Mouse (Mus musculus) bone marrow macrophage, adult 2 months (primary cell): ENCODE data around the gene Slu7. TPM values are rescaled to one million over a fixed set of nuclear protein-coding genes. Genes with fewer than 3 reads are reported as not detected.

ENCODE experiments used
- H3K27ac ChIP-seq: 2 replicates; pipeline ENCODE4 v1.5.1; 2012; ENCODE audit warnings: low read depth, low read length; ENCODE audit not compliant: insufficient read depth
- H3K4me1 ChIP-seq: 2 replicates; pipeline ENCODE4 v1.6.1; 2012; ENCODE audit warnings: low read length; ENCODE audit not compliant: control insufficient read depth, insufficient read depth
- H3K4me3 ChIP-seq: 2 replicates; pipeline ENCODE4 v1.5.1; 2012; ENCODE audit warnings: mild to moderate bottlenecking, low read length, moderate library complexity; ENCODE audit not compliant: insufficient read depth
- CTCF ChIP-seq: IDR thresholded peaks from 2 replicates; pipeline ENCODE4 v1.5.1; 2012; ENCODE audit warnings: low read depth, mild to moderate bottlenecking, low read length, moderate library complexity
- POLR2A ChIP-seq: IDR thresholded peaks from 2 replicates; pipeline ENCODE4 v1.6.1; 2012; ENCODE audit warnings: mild to moderate bottlenecking, low read depth, low read length, borderline replicate concordance
- polyA plus RNA-seq: library from polyadenylated mRNA; stranded (reverse); fragments of >200 nt; gene quantifications from 2 replicates; pipeline ENCODE4 v1.2.4, GENCODE M21; 2012; ENCODE audit not compliant: missing spikeins, insufficient read depth, insufficient read length

Slu7 gene
- polyA plus RNA-seq, 1 experiment: 68.9 TPM

GRCm38 (mm10) chr11:43463204-43463603 is 29.7 kb downstream of the Slu7 start:
- Histone ChIP-seq H3K4me1 (no peaks in the 10 kb centered on the region), H3K4me3 (no peak overlapping the region), H3K27ac (no peak overlapping the region)
- TF ChIP-seq POLR2A (no peak), CTCF (no peak)

- Histone ChIP-seq H3K27ac (peak overlapping the region; percentile 70), H3K4me1 (peaks cover 18% of the 10 kb centered on the region), H3K4me3 (peak overlapping the region; percentile 9; the same call in 1 of the 2 replicates)
- TF ChIP-seq POLR2A: no peak
- no peak for TF ChIP-seq CTCF
Measured at GRCm38 (mm10) chr11:43470118-43470517, 36.6 kb downstream of the Slu7 start.

DNA sequence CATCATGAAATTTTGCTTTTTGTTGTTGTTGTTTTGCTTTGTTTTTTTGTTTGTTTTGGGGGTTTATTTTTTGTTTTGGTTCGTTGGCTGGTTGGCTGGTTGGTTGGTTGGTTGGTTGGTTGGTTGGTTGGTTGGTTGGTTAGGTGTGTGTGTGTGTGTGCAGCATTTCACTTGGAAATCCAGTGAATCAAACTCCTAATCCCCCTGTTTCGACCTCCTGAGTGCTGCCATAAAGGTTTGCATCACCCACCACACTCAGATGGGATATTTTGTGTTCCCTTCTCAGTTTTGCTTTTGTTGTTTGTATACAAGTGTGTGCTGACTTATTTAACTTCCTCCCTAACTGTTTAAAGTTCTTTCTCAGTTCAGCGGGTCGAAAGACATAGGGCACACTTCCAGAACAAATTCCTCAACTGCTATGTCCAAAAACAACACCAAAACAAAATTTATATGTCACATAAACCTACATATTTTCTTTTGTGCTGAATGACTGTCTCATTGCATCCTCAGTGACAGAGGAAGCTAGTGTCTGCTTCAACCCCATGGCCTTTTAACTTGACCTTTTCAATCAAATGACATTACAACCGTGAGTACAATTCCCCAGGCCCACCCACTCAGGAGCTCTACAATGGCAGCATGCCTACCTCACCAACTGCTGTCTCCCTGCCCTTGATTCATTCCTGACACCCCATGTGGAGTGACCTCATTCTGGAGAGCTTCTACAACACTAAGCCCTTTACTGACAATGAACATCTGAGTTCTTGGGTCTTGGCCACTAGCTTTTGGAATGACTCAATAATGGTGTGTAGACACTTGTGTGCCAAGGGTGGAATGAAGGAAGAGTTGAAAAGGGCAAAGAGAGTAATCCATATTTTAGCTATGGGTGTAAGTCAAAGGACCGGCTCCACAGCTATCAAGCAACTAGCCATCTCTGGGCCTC is 37.6 kb downstream of the Slu7 start:
- peaks cover 18% of the 10 kb centered on the region for H3K4me1 ChIP-seq
- TF ChIP-seq POLR2A (no peak), CTCF (no peak)
- no peak overlapping the region for H3K27ac ChIP-seq
- H3K4me3 ChIP-seq: no peak overlapping the region

DNA sequence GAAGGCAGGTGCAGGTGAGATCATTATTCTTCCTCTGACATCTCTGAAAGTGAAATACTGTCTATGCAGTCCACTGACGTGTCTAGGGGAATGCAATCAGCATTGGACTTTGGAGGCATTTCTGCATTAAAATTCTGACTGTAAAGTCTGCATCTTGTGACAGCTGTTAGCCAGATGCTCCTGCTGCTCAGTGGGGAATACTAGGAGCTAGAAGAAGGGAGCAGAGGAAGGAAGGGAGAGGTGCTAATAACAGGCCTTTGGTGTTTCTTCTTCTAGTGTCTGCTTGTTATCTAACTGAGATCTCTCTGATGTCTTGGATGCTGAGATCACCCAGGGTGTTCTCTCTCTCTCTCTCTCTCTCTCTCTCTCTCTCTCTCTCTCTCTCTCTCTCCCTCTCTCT is 39.6 kb downstream of the Slu7 start:
- TF ChIP-seq CTCF (no peak), POLR2A (no peak)
- peaks cover 27% of the 10 kb centered on the region for H3K4me1 ChIP-seq
- H3K27ac ChIP-seq: no peak overlapping the region
- no peak overlapping the region for H3K4me3 ChIP-seq

GRCm38 (mm10) chr11:43473635-43474224 is 40.2 kb downstream of the Slu7 start:
- H3K4me1 ChIP-seq: peaks cover 29% of the 10 kb centered on the region
- H3K4me3 ChIP-seq: no peak overlapping the region
- TF ChIP-seq CTCF: no peak
- no peak for TF ChIP-seq POLR2A
- no peak overlapping the region for H3K27ac ChIP-seq

DNA sequence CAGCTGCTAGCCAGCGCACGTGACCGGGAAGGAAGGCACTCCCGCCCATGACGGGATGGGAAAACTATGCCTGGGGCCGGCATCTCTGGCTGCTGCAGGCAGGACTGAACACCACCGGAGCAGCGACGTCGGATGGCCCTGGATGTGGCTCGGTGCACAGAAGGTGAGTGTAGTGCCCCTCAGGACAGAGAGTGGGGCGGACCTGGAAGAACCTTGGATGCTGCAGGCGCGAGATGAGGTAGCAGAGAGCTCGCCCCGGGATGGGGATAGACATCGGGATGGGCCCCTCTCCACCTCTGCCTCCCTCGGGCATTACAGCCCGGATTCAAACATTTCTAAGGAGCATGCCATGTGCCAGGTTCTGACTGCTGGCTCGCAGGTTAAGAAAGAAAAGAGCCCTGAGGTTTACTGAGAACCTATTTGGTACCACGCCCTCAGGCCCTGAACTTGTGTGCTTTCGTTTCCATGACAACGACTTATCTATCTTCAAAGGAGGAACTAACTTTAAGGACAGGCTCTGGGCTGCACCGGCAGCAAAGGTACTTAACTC is 40.8 kb downstream of the Slu7 start, which contains the start of gene C1qtnf2:
Gene C1qtnf2 (plus strand): TSS at position 52 of the 550 bp plus-strand sequence.
- no peak within 1 kb of the TSS for H3K4me3 ChIP-seq
- H3K27ac ChIP-seq: no peak within 1 kb of the TSS
- peaks cover 33% of the 10 kb centered on the region for H3K4me1 ChIP-seq
- TF ChIP-seq CTCF: no peak
- TF ChIP-seq POLR2A: no peak

DNA sequence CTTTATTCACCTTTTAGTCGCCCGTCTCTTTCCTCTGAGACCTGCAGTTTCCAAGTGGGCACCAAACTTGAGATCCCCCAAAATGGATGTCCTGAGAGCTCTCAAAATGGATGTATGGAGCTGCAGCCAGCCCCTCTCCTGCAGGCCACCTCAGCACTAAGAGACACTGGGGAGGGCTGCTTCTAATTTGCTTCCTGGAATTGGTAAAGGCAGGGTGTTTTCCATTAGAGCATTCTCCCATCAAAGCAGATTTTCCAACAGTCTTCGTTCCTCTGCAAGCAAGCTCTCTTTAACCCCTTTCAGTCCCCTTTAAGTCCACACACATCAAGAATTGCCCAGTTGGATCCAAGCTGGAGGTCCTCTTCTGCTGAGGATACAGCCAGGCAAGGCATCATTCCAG is 45.8 kb downstream of the Slu7 start:
- Histone ChIP-seq H3K4me3 (no peak overlapping the region), H3K4me1 (peaks cover 28% of the 10 kb centered on the region), H3K27ac (peak overlapping the region; percentile 11; the same call in 1 of the 2 replicates)
- TF ChIP-seq POLR2A (no peak), CTCF (no peak)

DNA sequence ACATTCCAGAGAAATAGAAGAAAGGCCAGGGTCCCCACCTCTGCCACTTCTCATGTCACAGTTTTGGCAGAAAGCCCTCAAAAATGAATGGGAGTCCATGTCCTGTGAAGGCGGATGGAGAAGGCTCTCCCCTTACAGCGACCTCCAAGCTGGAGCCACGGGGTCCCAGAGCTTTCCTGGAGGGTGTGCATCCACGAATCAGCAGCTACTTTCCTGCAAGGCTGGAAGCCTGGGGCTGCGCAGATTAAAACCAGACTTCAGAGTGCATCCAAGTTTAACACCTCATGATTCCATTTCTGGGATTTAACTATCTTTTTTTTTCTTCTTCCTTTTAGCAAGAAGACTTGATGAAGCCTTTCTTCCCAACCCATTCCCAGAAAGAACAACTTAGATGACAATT is 47.0 kb downstream of the Slu7 start:
- Histone ChIP-seq H3K4me1 (peaks cover 27% of the 10 kb centered on the region), H3K27ac (no peak overlapping the region), H3K4me3 (no peak overlapping the region)
- TF ChIP-seq POLR2A (no peak), CTCF (no peak)

GRCm38 (mm10) chr11:43481672-43482522 is 48.4 kb downstream of the Slu7 start:
- TF ChIP-seq POLR2A (no peak), CTCF (no peak)
- H3K4me1 ChIP-seq: peaks cover 21% of the 10 kb centered on the region
- no peak overlapping the region for H3K4me3 ChIP-seq
- no peak overlapping the region for H3K27ac ChIP-seq

DNA sequence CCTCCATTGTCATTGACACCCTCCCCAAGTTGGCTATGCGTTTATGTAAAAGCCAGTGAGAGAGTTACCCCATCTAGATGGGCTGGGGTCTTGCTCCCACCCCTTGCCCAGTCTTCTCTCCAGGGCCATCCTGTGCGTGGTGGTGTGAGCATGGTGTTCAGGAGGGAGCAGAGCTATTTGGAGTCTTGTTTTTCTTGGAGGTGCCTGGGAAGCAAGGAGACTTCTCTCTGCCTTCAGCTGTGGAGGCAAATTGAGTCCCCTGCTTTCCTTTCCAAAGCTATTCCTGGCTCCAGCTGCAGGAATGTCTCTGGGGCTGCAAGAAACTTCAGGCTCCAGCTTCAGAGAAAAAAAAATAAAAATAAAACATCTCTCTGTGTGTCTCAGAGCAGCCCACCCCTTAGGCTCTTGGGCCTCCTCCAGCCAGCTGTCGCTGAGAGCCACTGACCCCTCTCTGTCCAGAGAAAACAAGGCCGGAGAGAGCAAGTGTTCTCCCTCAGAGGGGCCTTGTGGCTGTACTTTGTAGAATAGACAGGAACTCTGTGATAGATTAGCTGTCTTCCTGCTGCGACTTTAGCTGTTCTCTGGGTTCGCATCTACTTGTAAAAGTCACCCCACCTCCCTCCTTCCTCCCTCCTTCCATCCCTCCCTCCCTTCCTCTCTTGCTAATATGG is 49.7 kb downstream of the Slu7 start:
- peaks cover 18% of the 10 kb centered on the region for H3K4me1 ChIP-seq
- H3K4me3 ChIP-seq: no peak overlapping the region
- H3K27ac ChIP-seq: no peak overlapping the region
- no peak for TF ChIP-seq POLR2A
- no peak for TF ChIP-seq CTCF
